Mouse (Mus musculus) layer of hippocampus, adult 8-10 months (tissue): ENCODE results near the gene Sh2d2a. TPM values are rescaled to one million over a fixed set of nuclear protein-coding genes. Genes with fewer than 3 reads are reported as not detected.

Experiments used
- total RNA-seq, 4 experiments: library from RNA; stranded (reverse); gene quantifications; 2 replicates each; pipeline ENCODE4 v1.2.4; 2022

Sh2d2a gene
- total RNA-seq, 4 experiments from 2014 or later: not detected

Other genes with a start within 250 kb of the Sh2d2a start
- gene Arhgef11, start 229.2 kb upstream of the Sh2d2a start, total RNA-seq: 10 to 100 TPM; 55.1 to 68.0 (median 58.4) TPM
- 1 to 10 TPM in 1 of 4 experiments, under 1 TPM in 3; 0.43 to 1.6 (median 0.62) TPM for gene Lrrc71, start 98.1 kb upstream of the Sh2d2a start, total RNA-seq
- gene Ntrk1, start 51.6 kb upstream of the Sh2d2a start, total RNA-seq: under 1 TPM; 0.13 to 0.20 (median 0.17) TPM
- gene Insrr, start 49.8 kb upstream of the Sh2d2a start, total RNA-seq: under 1 TPM; 0.49 to 1.00 (median 0.68) TPM
- 10 to 100 TPM; 10.5 to 12.7 (median 12.2) TPM for gene Pear1, start 22.4 kb upstream of the Sh2d2a start, total RNA-seq
- 10 to 100 TPM; 53.2 to 58.8 (median 53.7) TPM for gene Prcc, start 38.9 kb downstream of the Sh2d2a start, total RNA-seq
- 100 to 1,000 TPM; 137 to 145 (median 140) TPM for gene Hdgf, start 59.6 kb downstream of the Sh2d2a start, total RNA-seq
- 10 to 100 TPM; 58.6 to 59.7 (median 59.5) TPM for gene Mrpl24, start 72.8 kb downstream of the Sh2d2a start, total RNA-seq
- 10 to 100 TPM; 12.7 to 16.1 (median 15.1) TPM for gene Isg20l2, start 83.6 kb downstream of the Sh2d2a start, total RNA-seq
- 10 to 100 TPM; 25.2 to 31.5 (median 26.2) TPM for gene Rrnad1, start 84.0 kb downstream of the Sh2d2a start, total RNA-seq
- gene Crabp2, start 101.9 kb downstream of the Sh2d2a start, total RNA-seq: 1 to 10 TPM; 3.9 to 5.9 (median 4.7) TPM
- gene Nes, start 124.3 kb downstream of the Sh2d2a start, total RNA-seq: 1 to 10 TPM; 4.9 to 6.5 (median 5.5) TPM
- 100 to 1,000 TPM; 257 to 304 (median 278) TPM for gene Bcan, start 153.5 kb downstream of the Sh2d2a start, total RNA-seq
- gene Hapln2, start 180.8 kb downstream of the Sh2d2a start, total RNA-seq: 10 to 100 TPM; 26.0 to 34.3 (median 29.3) TPM
- 10 to 100 TPM; 14.0 to 19.9 (median 16.1) TPM for gene Gpatch4, start 196.4 kb downstream of the Sh2d2a start, total RNA-seq
- gene Naxe, start 211.7 kb downstream of the Sh2d2a start, total RNA-seq: 10 to 100 TPM; 67.5 to 89.0 (median 81.9) TPM
- not detected for gene Ttc24, start 231.5 kb downstream of the Sh2d2a start, total RNA-seq
- gene Iqgap3, start 235.2 kb downstream of the Sh2d2a start, total RNA-seq: 1 to 10 TPM in 1 of 4 experiments, under 1 TPM in 3; 0.12 to 1.2 (median 0.56) TPM